Comparison of ENCODE assay signal across 8 mouse cellular contexts in the genomic region with DNA sequence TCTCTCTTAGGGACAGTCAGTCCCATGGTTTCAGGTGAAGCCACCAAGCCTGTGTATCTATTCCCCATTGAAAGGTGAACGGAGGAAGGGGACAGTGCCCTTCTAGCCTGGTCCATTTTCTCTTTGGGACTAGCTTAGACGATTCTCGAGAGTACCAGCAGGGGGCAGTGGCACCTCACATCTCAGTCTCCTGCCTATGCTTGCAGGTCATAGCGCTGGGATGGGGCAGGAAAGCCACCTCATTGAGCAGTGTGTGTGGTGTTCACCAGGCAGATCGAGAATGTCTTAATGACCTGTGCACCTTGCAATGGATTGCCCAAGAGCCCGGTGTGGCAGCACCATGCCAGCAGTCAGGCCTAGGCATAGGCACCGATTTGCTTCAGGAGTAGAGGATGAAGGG.
A peak's percentile ranks its signal among the peaks of the same experiment; 100 is the strongest.
DNase-seq lines count a peak whose midpoint lies in the region; ATAC-seq and TF ChIP-seq lines count a peak whose summit lies in the region.

No protein-coding gene starts in this region.

- no peak overlapping the region for H3K27ac ChIP-seq in MEL (ENCODE audit: control insufficient read depth, low read depth, low read length)
- H3K27ac ChIP-seq in forebrain, embryonic 13.5 days = no peak overlapping the region
- H3K27ac ChIP-seq in hindbrain, embryonic 13.5 days = no peak overlapping the region

- peak; percentile 66 for ATAC-seq in forebrain, embryonic 13.5 days
- peak; percentile 67 for ATAC-seq in hindbrain, embryonic 13.5 days (ENCODE audit: low FRiP score)

- no peak for TF ChIP-seq EP300 in MEL (IDR thresholded peaks at IDR 0.05; ENCODE audit: low read depth in 1 of 2, low read length in 2 of 2)

- H3K4me2 ChIP-seq in forebrain, embryonic 13.5 days = no peak overlapping the region
- no peak overlapping the region for H3K4me2 ChIP-seq in hindbrain, embryonic 13.5 days

- no peaks in the 10 kb centered on the region for H3K9me3 ChIP-seq in MEL (replicated peaks; ENCODE audit: insufficient read depth, low read length)
- no peaks in the 10 kb centered on the region; the same call in 1 of the 2 replicates for H3K9me3 ChIP-seq in forebrain, embryonic 13.5 days (replicated peaks)
- H3K9me3 ChIP-seq in hindbrain, embryonic 13.5 days = no peaks in the 10 kb centered on the region

- H3K27me3 ChIP-seq in MEL (ENCODE audit: control insufficient read depth in 1 of 2, insufficient read depth in 2 of 2, low read length in 2 of 2) = no peaks in the 10 kb centered on the region
- peaks cover 3% of the 10 kb centered on the region; the same call in 1 of the 2 replicates for H3K27me3 ChIP-seq in forebrain, embryonic 13.5 days
- peaks cover 21% of the 10 kb centered on the region for H3K27me3 ChIP-seq in hindbrain, embryonic 13.5 days

- H3K4me1 ChIP-seq in MEL (ENCODE audit: control insufficient read depth in 1 of 2, insufficient read depth in 2 of 2, low read length in 2 of 2) = peaks cover 2 to 13% of the 10 kb centered on the region in 2 experiments; a peak in 3 of 4 replicates
- H3K4me1 ChIP-seq in forebrain, embryonic 13.5 days = no peaks in the 10 kb centered on the region
- peaks cover 9% of the 10 kb centered on the region for H3K4me1 ChIP-seq in hindbrain, embryonic 13.5 days (replicated peaks)

- peak; percentile 78 for DNase-seq in MEL (ENCODE audit: low read depth, low spot score)
- DNase-seq in c-Kit-positive CD71-positive TER-119-negative erythroid progenitor cells, embryonic 14.5 days (ENCODE audit: low read depth) = peak; percentile 64
- peak; percentile 87 to 89 for DNase-seq in layer of hippocampus, postnatal 10 days (ENCODE audit: low spot score in 2 of 2)
- DNase-seq in lung, postnatal 10 days = peak; percentile 78
- DNase-seq in retina, adult 2 months (ENCODE audit: low read depth, low spot score) = peak; percentile 42
- DNase-seq in thymus, postnatal 36 days = peak; percentile 45 to 47

- TF ChIP-seq RAD21 in MEL (IDR thresholded peaks at IDR 0.05; ENCODE audit: low read depth, low read length) = peak; percentile 92

- H3K4me3 ChIP-seq in MEL (ENCODE audit: control insufficient read depth in 1 of 2, insufficient read depth in 1 of 2, low read depth in 2 of 2, low read length in 2 of 2) = no peak overlapping the region
- no peak overlapping the region for H3K4me3 ChIP-seq in forebrain, embryonic 13.5 days
- H3K4me3 ChIP-seq in hindbrain, embryonic 13.5 days = no peak overlapping the region

- H3K9ac ChIP-seq in MEL (ENCODE audit: control insufficient read depth, low read depth, low read length, poor library complexity, severe bottlenecking) = no peak overlapping the region
- H3K9ac ChIP-seq in forebrain, embryonic 13.5 days = no peak overlapping the region
- H3K9ac ChIP-seq in hindbrain, embryonic 13.5 days = peak overlapping the region; percentile 20; the same call in 1 of the 2 replicates

- no peak for TF ChIP-seq POLR2A in MEL (IDR thresholded peaks at IDR 0.05; ENCODE audit: control insufficient read depth in 1 of 2, insufficient read depth in 1 of 2, low read depth in 1 of 2, low read length in 2 of 2, poor library complexity in 1 of 2)

- H3K36me3 ChIP-seq in MEL (ENCODE audit: control insufficient read depth in 1 of 2, insufficient read depth in 2 of 2, low read length in 2 of 2) = no peaks in the 10 kb centered on the region; a peak in 2 of 4 replicates
- no peaks in the 10 kb centered on the region for H3K36me3 ChIP-seq in forebrain, embryonic 13.5 days (ENCODE audit: poor library complexity, severe bottlenecking)
- H3K36me3 ChIP-seq in hindbrain, embryonic 13.5 days = no peaks in the 10 kb centered on the region

- TF ChIP-seq CTCF in MEL (IDR thresholded peaks at IDR 0.05 in 2 of 3, conservative IDR thresholded peaks at IDR 0.05 in 1 of 3; ENCODE audit: control insufficient read depth in 1 of 3, insufficient read depth in 1 of 3, low read depth in 2 of 3, low read length in 3 of 3, poor library complexity in 1 of 3, severe bottlenecking in 1 of 3) = peak; percentile 94 to 98 (median 97)

- 19% methylated on average over 7 of the region's 7 CpGs for WGBS in forebrain, embryonic 13.5 days
- 20% methylated on average over 7 of the region's 7 CpGs for WGBS in hindbrain, embryonic 13.5 days

- H3K79me2 ChIP-seq in MEL (ENCODE audit: control insufficient read depth, insufficient read depth, low read length, poor library complexity) = no peaks in the 10 kb centered on the region

TF ChIP-seq in MEL, 35 proteins besides CTCF, POLR2A, EP300 and RAD21:
- no peak for TF ChIP-seq HCFC1 (IDR thresholded peaks at IDR 0.05; ENCODE audit: low read depth, low read length)
- TF ChIP-seq MAX (IDR thresholded peaks at IDR 0.05; ENCODE audit: low read length) = no peak
- TF ChIP-seq POLR2AphosphoS2 (IDR thresholded peaks at IDR 0.05; ENCODE audit: low read length) = no peak
- no peak for TF ChIP-seq ZMIZ1 (IDR thresholded peaks at IDR 0.05; ENCODE audit: low read depth, low read length)
- TF ChIP-seq POLR2AphosphoS5 (IDR thresholded peaks at IDR 0.05; ENCODE audit: borderline replicate concordance, low read depth, low read length) = no peak
- no peak for TF ChIP-seq CHD1 (IDR thresholded peaks at IDR 0.05; ENCODE audit: low read depth, low read length)
- no peak for TF ChIP-seq UBTF (IDR thresholded peaks at IDR 0.05; ENCODE audit: borderline replicate concordance, insufficient read depth, low read depth, low read length)
- peak; percentile 24; the same call in 1 of the 2 replicates for TF ChIP-seq JUND (IDR thresholded peaks at IDR 0.05; ENCODE audit: low read depth, low read length)
- TF ChIP-seq RCOR1 (IDR thresholded peaks at IDR 0.05; ENCODE audit: low read depth, low read length) = no peak
- TF ChIP-seq MAZ (IDR thresholded peaks at IDR 0.05; ENCODE audit: low read depth, low read length) = no peak
- TF ChIP-seq GABPA (IDR thresholded peaks at IDR 0.05; ENCODE audit: low read depth, low read length) = no peak
- no peak for TF ChIP-seq ZKSCAN1 (IDR thresholded peaks at IDR 0.05; ENCODE audit: low read depth, low read length)
- peak; percentile 82 for TF ChIP-seq ZC3H11A (IDR thresholded peaks at IDR 0.05; ENCODE audit: low read depth, low read length)
- no peak for TF ChIP-seq TCF12 (IDR thresholded peaks at IDR 0.05; ENCODE audit: low read depth, low read length)
- TF ChIP-seq TAL1 (IDR thresholded peaks at IDR 0.05; ENCODE audit: low read length) = no peak
- TF ChIP-seq USF2 (IDR thresholded peaks at IDR 0.05; ENCODE audit: borderline replicate concordance in 1 of 2, insufficient read depth in 1 of 2, low read depth in 1 of 2, low read length in 2 of 2) = no peak
- TF ChIP-seq KAT2A (conservative IDR thresholded peaks at IDR 0.05; ENCODE audit: low read depth, low read length) = no peak
- TF ChIP-seq SMC3 (IDR thresholded peaks at IDR 0.05; ENCODE audit: low read depth, low read length) = peak; percentile 79
- 0 out of 2 replicates have a peak, but pooled peaks have one; percentile 13 for TF ChIP-seq ELF1 (IDR thresholded peaks at IDR 0.05; ENCODE audit: low read depth, low read length)
- TF ChIP-seq BHLHE40 (IDR thresholded peaks at IDR 0.05; ENCODE audit: borderline replicate concordance, low read depth, low read length) = 0 out of 2 replicates have a peak, but pooled peaks have one; percentile 17
- no peak for TF ChIP-seq ETS1 (IDR thresholded peaks at IDR 0.05; ENCODE audit: low read depth, low read length)
- no peak for TF ChIP-seq MEF2A (IDR thresholded peaks at IDR 0.05; ENCODE audit: extremely low read depth, insufficient replicate concordance, low read depth, low read length, poor library complexity, severe bottlenecking)
- no peak for TF ChIP-seq NELFE (IDR thresholded peaks at IDR 0.05; ENCODE audit: low read depth, low read length)
- TF ChIP-seq SIN3A (IDR thresholded peaks at IDR 0.05; ENCODE audit: low read length) = no peak
- no peak for TF ChIP-seq TBP (IDR thresholded peaks at IDR 0.05; ENCODE audit: low read depth, low read length)
TF ChIP-seq in MEL: peak in this region for 5.
